Mouse (Mus musculus): Measurements from ENCODE around the gene Eprs. TPM values are rescaled to one million over a fixed set of nuclear protein-coding genes. Genes with fewer than 3 reads are reported as not detected.
A peak's percentile ranks its signal among the peaks of the same experiment; 100 is the strongest.

The Eprs gene
- polyA plus RNA-seq, 1 experiment from 2014 or later = 123 TPM

DNA sequence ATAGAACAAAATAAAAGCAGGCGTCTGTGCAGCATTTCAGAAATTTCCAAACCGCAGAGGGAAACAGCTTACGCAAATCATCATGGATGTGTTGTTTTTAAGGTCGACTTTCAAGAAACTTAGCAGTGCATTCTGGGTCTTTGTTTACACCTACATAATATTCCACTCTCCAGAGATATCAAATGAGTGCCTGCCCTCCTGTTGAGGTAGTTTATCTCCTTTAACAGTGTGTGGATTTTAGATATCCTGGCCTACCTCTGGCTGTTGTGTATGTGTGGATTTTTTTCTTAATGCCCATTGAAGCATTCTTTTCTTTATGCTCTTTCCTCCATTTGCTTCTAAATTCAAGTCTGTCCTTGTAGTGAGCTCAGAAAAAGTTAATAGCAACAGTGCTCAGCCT, 109.9 kb downstream of the Eprs start:
- Histone ChIP-seq H3K4me3 (ENCODE audit: low read length) (no peak overlapping the region), H3K4me1 (replicated peaks; ENCODE audit: control insufficient read depth, insufficient read depth, low read length) (no peaks in the 10 kb centered on the region), H3K27ac (ENCODE audit: low read length) (no peak overlapping the region), H3K4me2 (ENCODE audit: low read depth, low read length) (no peak overlapping the region), H3K27me3 (ENCODE audit: control insufficient read depth, insufficient read depth, low read depth, low read length) (no peaks in the 10 kb centered on the region), H3K36me3 (ENCODE audit: control insufficient read depth, insufficient read depth, low read length) (no peaks in the 10 kb centered on the region), H3K9me3 (ENCODE audit: control insufficient read depth, low read length) (no peaks in the 10 kb centered on the region), H3K9ac (ENCODE audit: low read length) (no peak overlapping the region)
- WGBS = 85% methylated on average over 4 of the region's 4 CpGs
- ATAC-seq (ENCODE audit: low read depth) = no peak

GRCm38 (mm10) chr1:185473437-185473836, 110.6 kb downstream of the Eprs start:
- no peaks in the 10 kb centered on the region for H3K36me3 ChIP-seq (ENCODE audit: control insufficient read depth, insufficient read depth, low read length)
- no peaks in the 10 kb centered on the region for H3K4me1 ChIP-seq (replicated peaks; ENCODE audit: control insufficient read depth, insufficient read depth, low read length)
- no peak overlapping the region for H3K9ac ChIP-seq (ENCODE audit: low read length)
- H3K27ac ChIP-seq (ENCODE audit: low read length) = no peak overlapping the region
- H3K4me3 ChIP-seq (ENCODE audit: low read length) = no peak overlapping the region
- WGBS = 94% methylated on average over 1 of the region's 1 CpGs
- H3K27me3 ChIP-seq (ENCODE audit: control insufficient read depth, insufficient read depth, low read depth, low read length) = no peaks in the 10 kb centered on the region
- no peak for ATAC-seq (ENCODE audit: low read depth)
- H3K4me2 ChIP-seq (ENCODE audit: low read depth, low read length) = no peak overlapping the region
- no peaks in the 10 kb centered on the region for H3K9me3 ChIP-seq (ENCODE audit: control insufficient read depth, low read length)

MicroRNAs encoded within 50 kb of the gene (microRNA counts, 519-probe panel; counts per million panel counts)
- 2,519 counts per million, percentile 44 among the panel's probes with 10 or more counts for microRNA mmu-miR-194

Small RNA genes lying within 50 kb of the gene (microRNA-seq; reads per million reads assigned to microRNA genes)
- gene Mir194-1 = 2.2 reads per million, percentile 4 among the genes with 10 or more reads in this experiment
- gene Mir215 = 12.6 reads per million, percentile 27 among the genes with 10 or more reads in this experiment

Other genes starting within 250 kb of the Eprs start
- 20.1 and 20.4 TPM in 2 replicates for gene Rab3gap2, start 158.9 kb upstream of the Eprs start, polyA plus RNA-seq (2015; fragmentation: Nextera tagmentation; extraction: Ambion mirVana)
- 26.4 and 27.3 TPM in 2 replicates for gene Iars2, start 33.6 kb upstream of the Eprs start, polyA plus RNA-seq (2015; fragmentation: Nextera tagmentation; extraction: Ambion mirVana)
- gene Bpnt1, start 30.9 kb upstream of the Eprs start, polyA plus RNA-seq (2015; fragmentation: Nextera tagmentation; extraction: Ambion mirVana) = 28.8 and 30.5 TPM in 2 replicates
- gene Slc30a10, start 91.8 kb downstream of the Eprs start, polyA plus RNA-seq (2015; fragmentation: Nextera tagmentation; extraction: Ambion mirVana) = 0.19 TPM in 1 of 2 replicates, not detected in the other

Data from lung, embryonic 16.5 days (tissue).